Mouse (Mus musculus): ENCODE measurements around the gene Ifnar2. TPM values are rescaled to one million over a fixed set of nuclear protein-coding genes. Genes with fewer than 3 reads are reported as not detected.

The Ifnar2 gene
- polyA plus RNA-seq, 1 experiment from 2014 or later, result 70.9 TPM

DNA sequence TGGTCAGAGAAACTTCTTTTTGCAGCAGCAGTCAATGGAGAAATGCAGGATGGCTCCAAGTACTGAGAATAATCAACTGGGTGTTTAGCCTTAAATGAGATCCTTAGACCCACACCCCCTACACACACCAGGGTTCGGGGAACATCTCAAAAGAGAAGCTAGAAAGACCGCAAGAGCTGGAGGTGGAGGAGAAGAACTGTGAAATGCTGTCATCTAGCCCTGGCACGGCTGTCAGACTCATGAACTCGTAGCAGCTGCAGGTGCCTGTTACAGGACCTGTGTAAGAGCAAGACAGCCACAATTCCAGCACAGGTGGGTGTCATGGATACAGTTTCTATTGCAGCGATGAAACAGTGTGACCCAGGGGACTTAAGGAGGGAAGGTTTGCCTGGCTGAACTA, 18.9 kb upstream of the Ifnar2 start:
- Histone ChIP-seq H3K9ac (ENCODE audit: low read depth, low read length) (no peak overlapping the region), H3K36me3 (ENCODE audit: control insufficient read depth, insufficient read depth, low read length) (no peaks in the 10 kb centered on the region), H3K4me1 (replicated peaks; ENCODE audit: control insufficient read depth, insufficient read depth, low read length) (peaks cover 15% of the 10 kb centered on the region), H3K4me3 (ENCODE audit: low read depth, low read length) (no peak overlapping the region), H3K9me3 (ENCODE audit: control insufficient read depth, low read length) (no peaks in the 10 kb centered on the region), H3K27me3 (replicated peaks; ENCODE audit: control insufficient read depth, insufficient read depth, low read length) (no peaks in the 10 kb centered on the region; the same call in 1 of the 2 replicates), H3K4me2 (no peak overlapping the region), H3K27ac (ENCODE audit: low read depth, low read length) (peak overlapping the region; percentile 83)
- WGBS, result 73% methylated on average over 5 of the region's 5 CpGs
- DNase-seq (ENCODE audit: low spot score) (no peak), ATAC-seq (replicated peaks; ENCODE audit: low FRiP score) (no peak)

DNA sequence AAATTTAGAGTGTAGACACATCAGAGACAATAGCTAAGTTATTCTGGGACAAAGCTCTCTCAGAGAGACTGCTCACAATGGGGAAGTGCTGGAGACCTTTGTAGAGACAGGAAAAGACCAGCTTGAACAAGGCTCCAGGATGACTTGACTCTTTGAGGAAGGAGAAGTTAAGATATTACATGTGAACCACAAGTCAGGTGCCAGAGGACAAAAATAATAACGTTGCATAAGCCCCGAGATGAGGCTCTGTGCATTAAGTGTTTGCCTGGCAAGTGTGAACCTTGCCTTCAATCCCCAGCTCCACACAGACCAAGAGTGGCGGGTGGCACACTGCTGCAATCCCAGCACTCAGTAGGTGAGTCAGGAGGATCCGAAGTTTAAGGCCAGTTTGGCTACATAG, 18.0 kb upstream of the Ifnar2 start:
- ATAC-seq (replicated peaks; ENCODE audit: low FRiP score) (no peak), DNase-seq (ENCODE audit: low spot score) (no peak)
- no peaks in the 10 kb centered on the region; the same call in 1 of the 2 replicates for H3K27me3 ChIP-seq (replicated peaks; ENCODE audit: control insufficient read depth, insufficient read depth, low read length)
- no peaks in the 10 kb centered on the region for H3K36me3 ChIP-seq (ENCODE audit: control insufficient read depth, insufficient read depth, low read length)
- H3K4me1 ChIP-seq (replicated peaks; ENCODE audit: control insufficient read depth, insufficient read depth, low read length), result peaks cover 20% of the 10 kb centered on the region
- 60% methylated on average over 4 of the region's 4 CpGs for WGBS
- H3K9me3 ChIP-seq (ENCODE audit: control insufficient read depth, low read length), result no peaks in the 10 kb centered on the region
- no peak overlapping the region for H3K4me3 ChIP-seq (ENCODE audit: low read depth, low read length)
- H3K27ac ChIP-seq (ENCODE audit: low read depth, low read length), result peak overlapping the region; percentile 48
- 0 out of 2 replicates have a peak overlapping the region, but pooled peaks have one; percentile 25 for H3K4me2 ChIP-seq
- H3K9ac ChIP-seq (ENCODE audit: low read depth, low read length), result no peak overlapping the region

- H3K4me1 ChIP-seq (replicated peaks; ENCODE audit: control insufficient read depth, insufficient read depth, low read length), result peaks cover 21% of the 10 kb centered on the region
- no peak overlapping the region for H3K4me3 ChIP-seq (ENCODE audit: low read depth, low read length)
- no peaks in the 10 kb centered on the region; the same call in 1 of the 2 replicates for H3K27me3 ChIP-seq (replicated peaks; ENCODE audit: control insufficient read depth, insufficient read depth, low read length)
- no peak overlapping the region for H3K4me2 ChIP-seq
- no peaks in the 10 kb centered on the region for H3K9me3 ChIP-seq (ENCODE audit: control insufficient read depth, low read length)
- H3K27ac ChIP-seq (ENCODE audit: low read depth, low read length), result peak overlapping the region; percentile 48
- 54% methylated on average over 12 of the region's 12 CpGs for WGBS
- ATAC-seq (replicated peaks; ENCODE audit: low FRiP score), result no peak
- H3K36me3 ChIP-seq (ENCODE audit: control insufficient read depth, insufficient read depth, low read length), result no peaks in the 10 kb centered on the region
- no peak overlapping the region for H3K9ac ChIP-seq (ENCODE audit: low read depth, low read length)
- no peak for DNase-seq (ENCODE audit: low spot score)
These were observed 17.4 kb upstream of the Ifnar2 start for GRCm38 (mm10) chr16:91355160-91355559.

- Histone ChIP-seq H3K4me1 (replicated peaks; ENCODE audit: control insufficient read depth, insufficient read depth, low read length) (peaks cover 25% of the 10 kb centered on the region), H3K4me2 (no peak overlapping the region), H3K9ac (ENCODE audit: low read depth, low read length) (no peak overlapping the region), H3K27ac (ENCODE audit: low read depth, low read length) (0 out of 2 replicates have a peak overlapping the region, but pooled peaks have one; percentile 19), H3K4me3 (ENCODE audit: low read depth, low read length) (no peak overlapping the region), H3K36me3 (ENCODE audit: control insufficient read depth, insufficient read depth, low read length) (no peaks in the 10 kb centered on the region), H3K9me3 (ENCODE audit: control insufficient read depth, low read length) (no peaks in the 10 kb centered on the region), H3K27me3 (replicated peaks; ENCODE audit: control insufficient read depth, insufficient read depth, low read length) (no peaks in the 10 kb centered on the region)
- DNase-seq (ENCODE audit: low spot score) (no peak), ATAC-seq (replicated peaks; ENCODE audit: low FRiP score) (no peak)
- 83% methylated on average over 10 of the region's 10 CpGs for WGBS
These were observed 15.6 kb upstream of the Ifnar2 start for GRCm38 (mm10) chr16:91356760-91357525.

GRCm38 (mm10) chr16:91357526-91357900, 15.1 kb upstream of the Ifnar2 start:
- no peak overlapping the region for H3K9ac ChIP-seq (ENCODE audit: low read depth, low read length)
- no peak for DNase-seq (ENCODE audit: low spot score)
- H3K4me3 ChIP-seq (ENCODE audit: low read depth, low read length), result no peak overlapping the region
- ATAC-seq (replicated peaks; ENCODE audit: low FRiP score), result no peak
- H3K36me3 ChIP-seq (ENCODE audit: control insufficient read depth, insufficient read depth, low read length), result no peaks in the 10 kb centered on the region
- no peak overlapping the region; the same call in 1 of the 2 replicates for H3K27ac ChIP-seq (ENCODE audit: low read depth, low read length)
- 68% methylated on average over 10 of the region's 10 CpGs for WGBS
- H3K27me3 ChIP-seq (replicated peaks; ENCODE audit: control insufficient read depth, insufficient read depth, low read length), result no peaks in the 10 kb centered on the region
- peaks cover 23% of the 10 kb centered on the region for H3K4me1 ChIP-seq (replicated peaks; ENCODE audit: control insufficient read depth, insufficient read depth, low read length)
- H3K4me2 ChIP-seq, result no peak overlapping the region
- no peaks in the 10 kb centered on the region for H3K9me3 ChIP-seq (ENCODE audit: control insufficient read depth, low read length)

DNA sequence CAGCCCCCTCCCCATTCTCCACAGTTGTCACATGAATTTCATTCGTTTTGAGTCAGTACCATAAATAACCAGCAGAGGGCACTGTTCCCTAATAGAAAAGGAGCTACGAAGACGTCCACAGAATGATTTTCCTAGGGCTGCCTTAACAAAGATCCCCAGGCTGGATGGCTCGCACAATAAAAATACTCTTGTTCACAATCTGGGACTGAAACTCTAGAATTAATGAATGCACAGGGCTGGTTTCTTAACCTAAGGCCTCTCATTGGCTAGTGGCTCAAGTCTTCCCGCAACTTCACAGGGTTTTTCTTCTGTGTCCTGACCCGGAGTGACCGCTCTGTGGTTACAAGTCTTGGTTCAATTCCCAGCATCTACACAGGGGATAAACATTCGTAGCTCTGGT, 14.0 kb upstream of the Ifnar2 start:
- Histone ChIP-seq H3K4me2 (no peak overlapping the region), H3K27me3 (replicated peaks; ENCODE audit: control insufficient read depth, insufficient read depth, low read length) (no peaks in the 10 kb centered on the region), H3K4me3 (ENCODE audit: low read depth, low read length) (no peak overlapping the region), H3K4me1 (replicated peaks; ENCODE audit: control insufficient read depth, insufficient read depth, low read length) (peaks cover 27% of the 10 kb centered on the region), H3K27ac (ENCODE audit: low read depth, low read length) (no peak overlapping the region), H3K9ac (ENCODE audit: low read depth, low read length) (no peak overlapping the region), H3K36me3 (ENCODE audit: control insufficient read depth, insufficient read depth, low read length) (no peaks in the 10 kb centered on the region), H3K9me3 (ENCODE audit: control insufficient read depth, low read length) (no peaks in the 10 kb centered on the region)
- no peak for DNase-seq (ENCODE audit: low spot score)
- 44% methylated on average over 8 of the region's 8 CpGs for WGBS
- no peak for ATAC-seq (replicated peaks; ENCODE audit: low FRiP score)

DNA sequence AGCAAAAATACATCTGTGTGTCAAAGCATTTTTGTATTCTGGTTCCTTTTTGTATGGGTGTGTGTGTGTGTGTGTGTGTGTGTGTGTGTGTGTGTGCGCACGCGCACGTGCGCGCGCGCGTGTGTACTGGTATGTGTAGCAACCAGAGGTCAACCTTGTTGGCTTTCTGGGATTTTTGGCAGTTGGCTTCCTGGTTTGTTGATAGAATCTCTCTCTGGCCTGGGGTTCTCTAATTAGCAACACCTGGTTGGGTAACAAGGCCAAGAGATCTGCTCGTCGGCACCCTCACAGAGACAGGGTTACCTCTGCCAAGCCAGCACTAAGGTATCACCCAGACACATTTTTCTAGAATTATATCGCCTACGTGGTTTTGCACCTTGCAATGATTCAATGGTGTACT, 13.1 kb upstream of the Ifnar2 start:
- Histone ChIP-seq H3K27me3 (replicated peaks; ENCODE audit: control insufficient read depth, insufficient read depth, low read length) (no peaks in the 10 kb centered on the region), H3K9me3 (ENCODE audit: control insufficient read depth, low read length) (no peaks in the 10 kb centered on the region), H3K4me3 (ENCODE audit: low read depth, low read length) (no peak overlapping the region), H3K4me1 (replicated peaks; ENCODE audit: control insufficient read depth, insufficient read depth, low read length) (peaks cover 24% of the 10 kb centered on the region), H3K4me2 (no peak overlapping the region), H3K27ac (ENCODE audit: low read depth, low read length) (no peak overlapping the region; the same call in 1 of the 2 replicates), H3K9ac (ENCODE audit: low read depth, low read length) (no peak overlapping the region), H3K36me3 (ENCODE audit: control insufficient read depth, insufficient read depth, low read length) (no peaks in the 10 kb centered on the region)
- ATAC-seq (replicated peaks; ENCODE audit: low FRiP score) (no peak), DNase-seq (ENCODE audit: low spot score) (no peak)
- 89% methylated on average over 13 of the region's 13 CpGs for WGBS

- H3K4me3 ChIP-seq (ENCODE audit: low read depth, low read length), result no peak overlapping the region
- H3K9me3 ChIP-seq (ENCODE audit: control insufficient read depth, low read length), result no peaks in the 10 kb centered on the region
- H3K4me1 ChIP-seq (replicated peaks; ENCODE audit: control insufficient read depth, insufficient read depth, low read length), result peaks cover 24% of the 10 kb centered on the region
- H3K36me3 ChIP-seq (ENCODE audit: control insufficient read depth, insufficient read depth, low read length), result no peaks in the 10 kb centered on the region
- ATAC-seq (replicated peaks; ENCODE audit: low FRiP score) (no peak), DNase-seq (ENCODE audit: low spot score) (no peak)
- H3K27me3 ChIP-seq (replicated peaks; ENCODE audit: control insufficient read depth, insufficient read depth, low read length), result no peaks in the 10 kb centered on the region
- H3K4me2 ChIP-seq, result no peak overlapping the region
- no peak overlapping the region for H3K9ac ChIP-seq (ENCODE audit: low read depth, low read length)
- WGBS, result 70% methylated on average over 3 of the region's 3 CpGs
- H3K27ac ChIP-seq (ENCODE audit: low read depth, low read length), result no peak overlapping the region
These were observed 12.4 kb upstream of the Ifnar2 start for GRCm38 (mm10) chr16:91360162-91360561.

GRCm38 (mm10) chr16:91362006-91362405, 10.6 kb upstream of the Ifnar2 start:
- Histone ChIP-seq H3K27ac (ENCODE audit: low read depth, low read length) (no peak overlapping the region), H3K4me1 (replicated peaks; ENCODE audit: control insufficient read depth, insufficient read depth, low read length) (peaks cover 23% of the 10 kb centered on the region), H3K9me3 (ENCODE audit: control insufficient read depth, low read length) (no peaks in the 10 kb centered on the region), H3K36me3 (ENCODE audit: control insufficient read depth, insufficient read depth, low read length) (no peaks in the 10 kb centered on the region), H3K27me3 (replicated peaks; ENCODE audit: control insufficient read depth, insufficient read depth, low read length) (no peaks in the 10 kb centered on the region), H3K4me3 (ENCODE audit: low read depth, low read length) (no peak overlapping the region), H3K4me2 (no peak overlapping the region), H3K9ac (ENCODE audit: low read depth, low read length) (no peak overlapping the region)
- ATAC-seq (replicated peaks; ENCODE audit: low FRiP score) (no peak), DNase-seq (ENCODE audit: low spot score) (no peak)
- 49% methylated on average over 2 of the region's 2 CpGs for WGBS

All from liver, embryonic 11.5 days (tissue).